ENCODE assay signal across 9 mouse cellular contexts in the genomic region with DNA sequence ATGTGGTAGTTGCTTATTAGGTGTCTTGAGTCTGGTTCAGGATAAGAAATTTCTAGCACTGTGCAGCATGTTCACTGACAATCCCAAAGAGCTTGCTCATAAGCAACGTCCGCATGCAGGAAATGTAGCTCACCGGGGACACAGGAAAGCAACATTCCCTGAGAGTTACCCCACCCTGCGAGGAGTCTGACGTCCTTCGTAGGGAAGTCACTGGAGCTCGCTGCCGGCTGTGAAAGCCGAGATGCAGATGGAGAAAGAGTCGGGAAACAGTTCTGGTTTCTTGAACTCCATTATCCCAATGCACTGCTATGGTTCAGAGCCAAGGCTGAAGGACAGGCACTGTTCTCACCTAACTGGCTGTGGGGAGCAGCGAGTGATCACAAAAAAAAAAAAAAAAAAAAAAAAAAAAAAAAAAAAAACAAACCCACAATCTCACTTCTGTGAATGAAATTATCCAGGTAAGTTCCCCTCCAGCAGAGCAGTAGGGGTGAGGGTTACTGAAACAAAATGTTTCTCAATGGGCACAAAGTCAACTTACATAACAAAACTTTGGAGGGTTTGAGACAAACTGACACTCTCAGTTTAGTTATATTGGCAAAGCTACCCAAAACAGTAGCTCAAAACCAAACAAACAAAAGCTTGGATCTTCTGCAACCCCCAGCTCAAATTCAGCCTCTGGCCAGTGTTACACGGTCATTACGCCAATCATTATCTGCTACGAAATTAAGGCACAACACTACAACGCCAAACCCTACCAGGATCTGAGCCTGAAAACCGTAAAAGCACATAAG. TPM values are rescaled to one million over a fixed set of nuclear protein-coding genes. Genes with fewer than 3 reads are reported as not detected.
DNase-seq lines count a peak whose midpoint lies in the region; ATAC-seq lines count a peak whose summit lies in the region.
"Had no signal": no experiment of that assay in that cellular context is flagged by ENCODE, and none has a peak within 500 bp of the region (broad histone marks: within the 10 kb centered on the region; RNA-seq: fewer than 3 reads in every experiment).

No protein-coding gene starts in this region.

- ATAC-seq in hindbrain, embryonic 16.5 days = no peak

- H3K4me1 ChIP-seq in embryonic facial prominence, embryonic 10.5 days = peaks cover 36% of the 10 kb centered on the region
- H3K4me1 ChIP-seq in hindbrain, embryonic 16.5 days (ENCODE audit: control insufficient read depth, insufficient read depth, low read depth, low read length) = peaks cover 5% of the 10 kb centered on the region; the same call in 1 of the 2 replicates

- WGBS in embryonic facial prominence, embryonic 10.5 days = 58% methylated on average over 16 of the region's 16 CpGs
- 82% methylated on average over 16 of the region's 16 CpGs for WGBS in hindbrain, embryonic 16.5 days

- no peak overlapping the region for H3K4me2 ChIP-seq in hindbrain, embryonic 16.5 days (ENCODE audit: low read length)

- H3K4me3 ChIP-seq in embryonic facial prominence, embryonic 10.5 days = no peak overlapping the region
- no peak overlapping the region for H3K4me3 ChIP-seq in hindbrain, embryonic 16.5 days (ENCODE audit: low read length)

- no peaks in the 10 kb centered on the region for H3K27me3 ChIP-seq in embryonic facial prominence, embryonic 10.5 days (replicated peaks; ENCODE audit: low read depth, poor library complexity, severe bottlenecking)
- H3K27me3 ChIP-seq in hindbrain, embryonic 16.5 days (replicated peaks; ENCODE audit: control insufficient read depth, insufficient read depth, low read length) = no peaks in the 10 kb centered on the region

- no peaks in the 10 kb centered on the region for H3K36me3 ChIP-seq in embryonic facial prominence, embryonic 10.5 days (replicated peaks)
- H3K36me3 ChIP-seq in hindbrain, embryonic 16.5 days (ENCODE audit: control insufficient read depth, insufficient read depth, low read length) = no peaks in the 10 kb centered on the region

- intact Hi-C loops in heart, postnatal 10 days (cut with DNase I) = no loop called here
- intact Hi-C loops in left cerebral cortex, postnatal 4 days (cut with DNase I) = no loop called here

- no peaks in the 10 kb centered on the region for H3K9me3 ChIP-seq in embryonic facial prominence, embryonic 10.5 days
- no peaks in the 10 kb centered on the region for H3K9me3 ChIP-seq in hindbrain, embryonic 16.5 days (ENCODE audit: control insufficient read depth, low read length)

- DNase-seq in gastrocnemius, adult 18-20 months (ENCODE audit: low spot score) = peak; percentile 62
- DNase-seq in gastrocnemius, adult 8-10 months (ENCODE audit: low spot score in 2 of 2) = no peak
- peak; percentile 8 for DNase-seq in embryonic facial prominence, embryonic 10.5 days (ENCODE audit: low spot score)
- DNase-seq in heart, postnatal 10 days = peak; percentile 54 to 63
- DNase-seq in kidney, postnatal 36 days = peak; percentile 65 to 73
- no peak for DNase-seq in left cerebral cortex, postnatal 4 days
- no peak for DNase-seq in thymus, adult 18-20 months
- DNase-seq: retina, postnatal 1 day had no signal

- no peak overlapping the region for H3K27ac ChIP-seq in embryonic facial prominence, embryonic 10.5 days (replicated peaks)
- H3K27ac ChIP-seq in hindbrain, embryonic 16.5 days (ENCODE audit: low read depth, low read length) = no peak overlapping the region

- no peak overlapping the region for H3K9ac ChIP-seq in hindbrain, embryonic 16.5 days (ENCODE audit: low read depth, low read length)

RNA-seq across cellular contexts. Expression of gene Sgms1, which starts 15.5 kb away (rescaled TPM):
- total RNA-seq in gastrocnemius, adult 18-20 months (2021) = 10 to 100 TPM; 55.6 to 56.4 TPM
- 10 to 100 TPM; 57.6 to 68.1 (median 61.3) TPM for total RNA-seq in gastrocnemius, adult 8-10 months (2022)
- polyA plus RNA-seq in embryonic facial prominence, embryonic 10.5 days (2016; fragmentation: Nextera tagmentation; extraction: Ambion mirVana) = 15.2 and 16.6 TPM in 2 replicates
- total RNA-seq in heart, postnatal 10 days (2021) = 10 to 100 TPM; 54.1 to 67.2 TPM
- 10 to 100 TPM; 23.4 to 27.2 TPM for total RNA-seq in left cerebral cortex, postnatal 4 days (2021)
- 21.7 and 22.9 TPM in 2 replicates for polyA plus RNA-seq in hindbrain, embryonic 16.5 days (2015; fragmentation: Nextera tagmentation; extraction: Ambion mirVana)

Comparison
In these comparisons a context has a peak if more than half of its experiments do, and no peak if none do; other contexts are left out.
1. DNase-seq: peak in gastrocnemius, adult 18-20 months (single experiment), embryonic facial prominence, embryonic 10.5 days (single experiment), heart, postnatal 10 days (2 of 2) and kidney, postnatal 36 days (2 of 2); none in gastrocnemius, adult 8-10 months (0 of 2), left cerebral cortex, postnatal 4 days (single experiment) and thymus, adult 18-20 months (0 of 2).